Mouse (Mus musculus) lung, adult 10 weeks (tissue): ENCODE results near the gene Hist1h1d. TPM values are rescaled to one million over a fixed set of nuclear protein-coding genes. Genes with fewer than 3 reads are reported as not detected.

Source experiments
- polyA plus RNA-seq: library from polyadenylated mRNA; stranded (reverse); fragments of 350-450 nt; fragmentation: Illumina TruSeq; extraction: RNeasy Lipid Tissue Mini Kit (QIAGEN cat#74804); gene quantifications from one replicate; pipeline ENCODE4 v1.2.3, GENCODE M21; 2014; ENCODE audit warnings: low read depth, low replicate concordance; ENCODE audit not compliant: insufficient read depth

Hist1h1d gene
- polyA plus RNA-seq, result 0.08 TPM

DNA sequence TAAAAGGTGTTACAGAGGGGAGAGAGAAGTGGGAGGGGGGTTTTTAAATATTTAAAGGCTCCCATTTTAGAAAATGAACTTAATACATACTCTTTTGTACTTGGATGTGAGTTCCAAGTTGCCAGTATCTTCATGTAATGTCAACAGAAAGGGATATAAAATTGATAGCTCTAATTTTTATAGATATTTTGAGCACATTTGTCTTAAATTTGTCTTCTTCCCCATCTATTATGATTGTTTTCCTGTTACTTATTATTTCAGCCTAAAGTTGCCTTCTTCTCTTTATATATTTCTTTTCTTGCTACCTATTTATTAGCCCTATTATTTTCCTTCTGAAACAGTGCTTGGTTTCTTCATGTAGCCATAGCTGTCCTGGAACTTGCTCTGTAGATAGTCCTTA, at the start of gene Hist1h1d:
Hist1h1d (plus strand) TSS at position 301 of the 400 bp plus-strand sequence.

DNA sequence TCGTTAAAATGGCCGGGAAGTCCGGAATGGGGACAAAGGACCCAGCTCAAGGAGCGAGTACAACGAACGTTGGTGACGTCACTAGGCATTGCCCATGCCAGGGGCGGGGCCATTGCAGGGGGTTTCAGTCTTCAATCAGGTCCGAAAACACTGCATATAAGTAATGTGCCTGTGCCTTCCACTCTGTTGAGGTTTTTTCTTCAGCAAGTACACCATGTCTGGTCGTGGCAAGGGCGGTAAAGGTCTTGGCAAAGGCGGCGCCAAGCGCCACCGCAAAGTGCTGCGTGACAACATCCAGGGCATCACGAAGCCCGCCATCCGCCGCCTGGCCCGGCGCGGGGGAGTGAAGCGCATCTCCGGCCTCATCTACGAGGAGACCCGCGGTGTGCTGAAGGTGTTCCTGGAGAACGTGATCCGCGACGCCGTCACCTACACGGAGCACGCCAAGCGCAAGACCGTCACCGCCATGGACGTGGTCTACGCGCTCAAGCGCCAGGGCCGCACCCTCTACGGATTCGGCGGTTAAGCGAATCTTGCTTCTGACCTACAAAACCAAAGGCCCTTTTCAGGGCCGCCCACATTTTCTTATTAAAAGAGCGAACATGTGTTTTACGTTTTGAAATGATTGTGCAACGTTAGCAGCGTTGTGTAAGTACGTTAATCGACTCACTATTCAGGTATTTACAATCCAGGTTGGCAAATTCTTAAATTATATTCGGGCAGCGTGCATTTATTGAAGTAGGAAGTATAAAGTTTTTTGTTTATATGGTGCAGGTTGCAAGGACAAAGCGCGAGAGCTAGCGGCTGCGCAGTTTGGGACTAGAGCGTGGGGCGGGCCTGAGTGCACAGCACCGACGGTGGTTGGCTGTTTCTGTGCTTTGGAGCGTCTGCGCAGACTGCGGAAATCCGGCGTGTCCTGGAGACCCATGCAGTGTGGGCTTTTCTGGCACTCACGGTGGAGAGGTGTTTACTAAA, 21.9 kb upstream of the Hist1h1d start, which contains the start of gene Hist1h4h:
Hist1h4h (plus strand) TSS at position 150 of the 975 bp plus-strand sequence.

DNA sequence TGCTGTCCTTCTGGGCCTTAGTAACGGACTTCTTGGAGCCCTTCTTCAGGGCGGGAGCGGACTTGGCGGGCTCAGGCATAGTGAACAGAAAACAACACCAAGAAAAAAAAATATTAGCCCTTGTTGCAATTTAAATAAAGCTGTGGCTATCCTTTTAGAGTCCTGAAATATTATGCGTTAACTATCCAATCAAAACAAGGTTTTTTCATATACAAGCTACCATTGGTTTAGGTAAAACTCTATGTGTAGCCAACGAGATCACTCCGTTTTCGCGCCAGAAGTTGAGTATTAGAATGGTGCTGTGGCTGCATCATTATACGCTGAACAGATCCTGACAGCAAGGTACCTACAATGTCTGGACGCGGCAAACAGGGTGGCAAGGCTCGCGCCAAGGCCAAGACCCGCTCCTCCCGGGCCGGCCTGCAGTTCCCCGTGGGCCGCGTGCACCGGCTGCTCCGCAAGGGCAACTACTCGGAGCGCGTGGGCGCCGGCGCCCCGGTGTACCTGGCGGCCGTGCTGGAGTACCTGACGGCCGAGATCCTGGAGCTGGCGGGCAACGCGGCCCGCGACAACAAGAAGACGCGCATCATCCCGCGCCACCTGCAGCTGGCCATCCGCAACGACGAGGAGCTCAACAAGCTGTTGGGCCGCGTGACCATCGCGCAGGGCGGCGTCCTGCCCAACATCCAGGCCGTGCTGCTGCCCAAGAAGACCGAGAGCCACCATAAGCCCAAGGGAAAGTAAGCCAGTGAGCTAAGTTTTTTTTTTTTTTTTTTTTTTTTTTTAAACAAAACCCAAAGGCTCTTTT, 19.3 kb upstream of the Hist1h1d start, which contains the start of gene Hist1h2af:
Hist1h2af (plus strand) TSS at position 347 of the 808 bp plus-strand sequence.

DNA sequence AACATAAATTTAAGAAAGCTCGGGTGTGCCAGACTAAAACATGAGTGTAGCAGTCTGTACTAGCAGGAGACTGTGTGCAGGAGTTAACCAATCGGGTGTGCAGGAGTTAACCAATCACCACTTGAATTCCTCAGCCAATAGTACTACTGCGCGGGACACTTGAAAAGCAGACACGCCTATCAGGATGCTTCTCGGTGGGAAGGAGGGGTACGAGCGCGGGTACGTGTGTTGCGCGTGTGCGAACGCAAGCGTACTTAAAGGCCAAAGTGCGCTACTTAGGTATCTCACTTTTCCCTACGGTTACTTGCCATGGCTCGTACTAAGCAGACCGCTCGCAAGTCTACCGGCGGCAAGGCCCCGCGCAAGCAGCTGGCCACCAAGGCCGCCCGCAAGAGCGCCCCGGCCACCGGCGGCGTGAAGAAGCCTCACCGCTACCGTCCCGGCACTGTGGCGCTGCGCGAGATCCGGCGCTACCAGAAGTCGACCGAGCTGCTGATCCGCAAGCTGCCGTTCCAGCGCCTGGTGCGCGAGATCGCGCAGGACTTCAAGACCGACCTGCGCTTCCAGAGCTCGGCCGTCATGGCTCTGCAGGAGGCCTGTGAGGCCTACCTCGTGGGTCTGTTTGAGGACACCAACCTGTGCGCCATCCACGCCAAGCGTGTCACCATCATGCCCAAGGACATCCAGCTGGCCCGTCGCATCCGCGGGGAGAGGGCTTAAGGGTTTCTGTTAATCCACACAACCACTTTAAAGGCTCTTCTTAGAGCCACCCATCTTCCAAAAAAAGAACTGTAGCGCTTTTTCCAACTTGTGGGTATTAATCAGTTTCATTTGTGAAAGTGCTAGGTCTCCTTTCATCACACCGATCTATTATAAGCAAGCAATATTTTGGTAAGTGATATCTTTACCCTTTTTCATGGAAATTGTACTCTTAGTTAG, 17.7 kb upstream of the Hist1h1d start, which contains the start of gene Hist1h3g:
Hist1h3g (plus strand) TSS at position 286 of the 939 bp plus-strand sequence.

DNA sequence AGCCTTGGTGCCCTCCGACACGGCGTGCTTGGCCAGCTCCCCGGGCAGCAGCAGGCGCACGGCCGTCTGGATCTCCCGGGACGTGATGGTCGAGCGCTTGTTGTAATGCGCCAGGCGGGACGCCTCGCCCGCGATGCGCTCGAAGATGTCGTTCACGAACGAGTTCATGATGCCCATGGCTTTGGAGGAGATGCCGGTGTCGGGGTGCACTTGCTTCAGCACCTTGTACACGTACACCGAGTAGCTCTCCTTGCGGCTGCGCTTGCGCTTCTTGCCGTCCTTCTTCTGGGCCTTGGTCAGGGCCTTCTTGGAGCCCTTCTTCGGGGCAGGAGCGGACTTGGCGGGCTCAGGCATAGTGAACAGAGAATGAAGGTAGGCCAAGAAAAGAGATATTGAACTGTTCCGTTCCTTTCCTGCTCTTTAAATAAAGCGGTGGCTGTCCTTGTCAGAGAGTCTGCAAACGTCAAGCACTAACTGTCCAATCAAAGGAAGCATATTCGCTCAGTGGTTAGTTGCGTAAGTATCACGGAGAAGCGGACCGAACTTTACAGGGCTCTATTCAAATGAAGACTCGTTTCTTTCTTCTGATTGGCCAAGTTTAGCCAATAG, 10.0 kb upstream of the Hist1h1d start, which contains the start of gene Hist1h2bh:
Hist1h2bh (minus strand) TSS at position 394 of the 609 bp plus-strand sequence.

DNA sequence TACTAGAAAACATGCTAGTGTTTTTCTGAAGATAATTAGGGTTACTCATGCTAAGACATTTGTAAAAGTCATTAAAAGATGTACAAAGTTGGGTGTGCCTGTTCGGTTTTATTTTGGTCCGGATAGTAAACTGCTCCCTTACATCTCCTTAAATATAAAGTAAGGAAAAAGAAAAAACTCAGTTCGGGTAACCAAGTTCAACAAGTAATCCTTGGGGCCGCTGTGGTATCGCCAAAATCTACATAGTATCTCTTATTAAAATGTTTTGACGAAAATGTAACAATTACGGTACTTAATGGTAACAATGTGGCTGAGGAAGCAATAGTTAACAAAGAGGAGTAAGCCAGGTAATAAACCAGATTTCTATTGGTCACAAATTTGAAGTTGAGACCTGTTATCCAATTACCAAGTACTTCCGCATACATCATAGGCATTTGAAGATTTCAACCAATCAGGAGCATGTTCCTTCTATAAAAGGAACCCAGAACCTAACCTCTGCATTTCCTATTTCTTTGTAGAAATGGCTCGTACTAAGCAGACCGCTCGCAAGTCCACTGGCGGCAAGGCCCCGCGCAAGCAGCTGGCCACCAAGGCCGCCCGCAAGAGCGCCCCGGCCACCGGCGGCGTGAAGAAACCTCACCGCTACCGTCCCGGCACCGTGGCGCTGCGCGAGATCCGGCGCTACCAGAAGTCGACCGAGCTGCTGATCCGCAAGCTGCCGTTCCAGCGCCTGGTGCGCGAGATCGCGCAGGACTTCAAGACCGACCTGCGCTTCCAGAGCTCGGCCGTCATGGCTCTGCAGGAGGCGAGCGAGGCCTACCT, 8.9 kb upstream of the Hist1h1d start, which contains the start of gene Hist1h3f:
Hist1h3f (plus strand) TSS at position 88 of the 822 bp plus-strand sequence.

DNA sequence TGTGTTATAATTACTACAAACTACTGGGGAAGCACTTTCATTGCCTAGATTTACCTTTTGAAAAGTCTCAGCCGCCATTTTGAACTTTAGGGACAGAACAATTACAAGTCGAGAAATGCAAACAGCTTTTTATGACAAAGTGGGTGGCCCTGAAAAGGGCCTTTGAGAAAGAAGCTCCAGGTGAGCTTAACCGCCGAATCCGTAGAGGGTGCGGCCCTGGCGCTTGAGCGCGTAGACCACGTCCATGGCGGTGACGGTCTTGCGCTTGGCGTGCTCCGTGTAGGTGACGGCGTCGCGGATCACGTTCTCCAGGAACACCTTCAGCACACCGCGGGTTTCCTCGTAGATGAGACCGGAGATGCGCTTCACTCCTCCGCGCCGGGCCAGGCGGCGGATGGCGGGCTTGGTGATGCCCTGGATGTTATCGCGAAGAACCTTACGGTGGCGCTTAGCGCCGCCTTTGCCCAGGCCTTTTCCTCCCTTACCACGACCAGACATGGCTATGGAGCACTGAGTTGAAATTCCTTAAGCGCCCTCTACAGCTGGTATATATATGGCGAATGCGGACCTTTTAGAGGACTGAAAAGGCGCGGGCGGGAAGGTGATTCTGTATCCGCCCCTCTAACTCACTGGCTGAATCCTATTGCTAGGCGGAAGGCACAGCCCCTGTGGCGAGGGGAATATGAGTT, 1.8 kb upstream of the Hist1h1d start, which contains the start of gene Hist1h4f:
Hist1h4f (minus strand) TSS at position 503 of the 689 bp plus-strand sequence.

DNA sequence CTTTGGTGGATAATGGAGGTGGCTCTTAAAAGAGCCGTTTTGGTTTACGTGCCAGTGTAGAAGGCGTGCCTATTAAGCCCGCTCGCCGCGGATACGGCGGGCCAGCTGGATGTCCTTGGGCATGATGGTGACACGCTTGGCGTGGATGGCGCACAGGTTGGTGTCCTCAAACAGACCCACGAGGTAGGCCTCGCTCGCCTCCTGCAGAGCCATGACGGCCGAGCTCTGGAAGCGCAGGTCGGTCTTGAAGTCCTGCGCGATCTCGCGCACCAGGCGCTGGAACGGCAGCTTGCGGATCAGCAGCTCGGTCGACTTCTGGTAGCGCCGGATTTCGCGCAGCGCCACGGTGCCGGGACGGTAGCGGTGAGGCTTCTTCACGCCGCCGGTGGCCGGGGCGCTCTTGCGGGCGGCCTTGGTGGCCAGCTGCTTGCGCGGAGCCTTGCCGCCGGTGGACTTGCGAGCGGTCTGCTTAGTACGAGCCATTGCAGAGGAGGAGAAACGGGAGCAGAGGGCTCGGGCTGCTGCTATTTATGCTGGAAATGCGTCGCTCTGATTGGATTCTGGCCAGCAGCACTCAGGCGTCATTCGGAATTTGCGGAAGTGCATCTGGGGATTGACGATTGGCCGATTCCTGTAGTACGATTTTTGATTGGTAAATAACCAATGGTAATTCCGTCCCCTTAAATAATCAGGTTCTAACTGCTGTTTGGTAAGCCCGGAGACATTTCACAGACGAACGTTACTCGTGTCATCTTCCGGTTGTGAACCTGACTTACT, 9.0 kb downstream of the Hist1h1d start, which contains the start of gene Hist1h3e:
Hist1h3e (minus strand) TSS at position 487 of the 777 bp plus-strand sequence.

DNA sequence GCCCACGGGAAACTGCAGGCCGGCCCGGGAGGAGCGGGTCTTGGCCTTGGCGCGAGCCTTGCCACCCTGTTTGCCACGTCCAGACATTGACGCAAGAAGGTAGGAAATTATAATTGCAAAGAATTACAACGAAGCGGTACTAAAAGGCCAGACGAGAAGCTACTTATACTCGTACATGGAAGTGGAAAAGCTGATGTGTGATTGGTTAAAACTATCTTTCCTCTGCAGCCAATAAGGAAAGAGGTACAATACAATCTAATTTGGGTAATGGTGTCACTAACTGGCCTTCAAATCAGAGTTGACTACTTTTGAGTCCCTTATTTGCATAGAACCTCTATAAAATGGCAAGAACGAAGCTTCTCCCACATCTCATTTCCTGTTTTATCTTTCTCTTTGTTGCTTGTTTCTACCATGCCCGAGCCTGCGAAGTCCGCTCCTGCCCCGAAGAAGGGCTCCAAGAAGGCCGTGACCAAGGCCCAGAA, 18.0 kb downstream of the Hist1h1d start, which contains the start of the genes Hist1h2ae and Hist1h2bg:
Hist1h2ae (minus strand) TSS at position 199 of the 482 bp plus-strand sequence.
Hist1h2bg (plus strand) TSS at position 375 of the 482 bp plus-strand sequence.

DNA sequence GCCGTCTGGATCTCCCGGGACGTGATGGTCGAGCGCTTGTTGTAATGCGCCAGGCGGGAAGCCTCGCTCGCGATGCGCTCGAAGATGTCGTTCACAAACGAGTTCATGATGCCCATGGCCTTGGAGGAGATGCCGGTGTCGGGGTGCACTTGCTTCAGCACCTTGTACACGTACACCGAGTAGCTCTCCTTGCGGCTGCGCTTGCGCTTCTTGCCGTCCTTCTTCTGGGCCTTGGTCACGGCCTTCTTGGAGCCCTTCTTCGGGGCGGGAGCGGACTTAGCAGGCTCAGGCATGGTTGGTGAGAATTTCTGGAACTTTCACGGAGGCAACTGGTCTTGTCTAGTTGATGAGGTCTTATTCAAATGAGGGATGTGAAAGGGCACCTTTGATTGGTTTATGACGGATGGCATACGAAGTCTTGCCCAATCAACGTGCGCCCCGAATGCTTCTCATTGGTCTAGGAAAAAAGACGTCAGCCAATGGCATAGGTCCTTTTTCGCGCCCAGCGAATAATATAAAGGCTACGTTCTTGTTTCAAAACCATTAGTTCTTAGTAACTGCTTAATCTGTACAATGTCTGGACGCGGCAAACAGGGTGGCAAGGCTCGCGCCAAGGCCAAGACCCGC, 20.9 kb downstream of the Hist1h1d start, which contains the start of the genes Hist1h2bf and Hist1h2ad:
Hist1h2bf (minus strand) TSS at position 299 of the 627 bp plus-strand sequence.
Hist1h2ad (plus strand) TSS at position 484 of the 627 bp plus-strand sequence.

DNA sequence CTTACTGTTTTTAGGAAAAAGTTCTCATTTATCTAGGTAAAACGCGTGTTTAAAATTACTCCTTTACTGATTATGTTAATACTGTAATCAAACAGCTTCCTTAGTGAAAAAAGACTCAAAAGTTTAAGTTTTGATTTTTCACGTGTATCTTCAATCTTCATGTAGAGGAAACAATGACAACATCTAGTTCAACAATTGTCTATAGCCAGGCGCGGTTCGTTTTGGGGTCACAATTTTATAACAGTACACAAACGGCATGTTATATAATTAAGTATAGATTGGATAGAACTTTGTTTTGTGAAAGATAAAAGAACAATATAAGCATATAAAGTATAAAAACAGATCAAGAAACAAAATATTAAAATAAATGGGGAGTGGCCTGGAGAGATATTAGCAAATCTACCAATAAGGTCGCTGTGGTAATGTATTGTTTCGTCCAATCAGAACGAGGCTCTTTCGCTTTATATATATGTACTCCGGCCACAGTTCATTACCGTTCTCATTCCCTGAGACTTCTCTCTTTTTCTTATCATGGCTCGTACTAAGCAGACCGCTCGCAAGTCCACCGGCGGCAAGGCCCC, 22.3 kb downstream of the Hist1h1d start, which contains the start of gene Hist1h3d:
Hist1h3d (plus strand) TSS at position 493 of the 581 bp plus-strand sequence.

DNA sequence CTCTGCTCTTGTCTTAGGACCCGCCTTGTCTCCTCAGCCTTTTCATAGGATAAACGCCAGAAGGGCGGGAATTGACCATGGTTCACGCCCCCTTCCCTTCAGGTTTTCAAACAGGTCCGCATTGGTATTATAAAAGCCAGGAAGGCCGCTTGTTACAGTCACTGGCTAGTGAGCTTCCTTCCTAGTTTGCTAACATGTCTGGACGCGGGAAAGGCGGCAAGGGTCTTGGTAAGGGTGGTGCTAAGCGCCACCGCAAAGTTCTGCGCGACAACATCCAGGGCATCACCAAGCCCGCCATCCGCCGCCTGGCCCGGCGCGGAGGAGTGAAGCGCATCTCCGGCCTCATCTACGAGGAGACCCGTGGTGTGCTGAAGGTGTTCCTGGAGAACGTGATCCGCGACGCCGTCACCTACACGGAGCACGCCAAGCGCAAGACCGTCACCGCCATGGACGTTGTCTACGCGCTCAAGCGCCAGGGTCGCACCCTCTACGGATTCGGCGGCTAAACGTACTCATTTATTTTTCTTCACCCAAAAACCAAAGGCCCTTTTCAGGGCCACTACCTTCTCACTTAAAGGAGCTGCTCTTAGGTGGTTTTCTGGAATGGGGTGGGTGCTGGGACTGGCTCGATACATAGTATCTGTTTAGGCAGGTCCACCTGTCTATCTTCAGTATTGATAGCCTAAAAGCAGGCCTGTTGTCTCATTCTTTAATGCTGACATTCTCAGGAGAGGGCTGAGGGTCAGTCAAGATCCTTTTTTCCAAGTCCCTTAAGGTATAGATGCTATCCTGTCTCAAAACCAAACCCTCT, 28.6 kb downstream of the Hist1h1d start, which contains the start of gene Hist1h4d:
Hist1h4d (plus strand) TSS at position 191 of the 811 bp plus-strand sequence.

